Mouse (Mus musculus) small intestine, adult 2 months (tissue): ENCODE results near the gene 4930452B06Rik.

Experiments
- CTCF ChIP-seq: fragments of 200-500 bp; IDR thresholded peaks from 2 replicates; pipeline ENCODE4 v1.5.1; 2012; ENCODE audit warnings: low read depth, mild to moderate bottlenecking, control low read depth, inconsistent platforms, low read length, moderate library complexity, mixed read lengths; ENCODE audit not compliant: insufficient replicate concordance, insufficient read length; ENCODE audit errors: extremely low read depth
- POLR2A ChIP-seq: fragments of 200-500 bp; IDR thresholded peaks from 2 replicates; pipeline ENCODE4 v1.6.1; 2012; ENCODE audit warnings: low read depth, mild to moderate bottlenecking, control low read depth, inconsistent platforms, low read length, moderate library complexity

- TF ChIP-seq CTCF: no peak
- TF ChIP-seq POLR2A: no peak
Observed at GRCm38 (mm10) chr14:8514071-8514470, 152.0 kb downstream of the 4930452B06Rik start.
